Mouse (Mus musculus) cortical plate, adult 2 months (tissue): ENCODE data around the gene Ndufa11. TPM values are rescaled to one million over a fixed set of nuclear protein-coding genes. Genes with fewer than 3 reads are reported as not detected.

Experiments
- H3K27ac ChIP-seq: fragments of 200-500 bp; 2 replicates; pipeline ENCODE4 v1.5.1; 2012; ENCODE audit warnings: low read length, control low read depth, inconsistent platforms; ENCODE audit not compliant: insufficient read depth
- H3K4me1 ChIP-seq: fragments of 200-500 bp; 2 replicates; pipeline ENCODE4 v1.6.1; 2011; ENCODE audit warnings: low read length; ENCODE audit not compliant: control insufficient read depth, insufficient read depth
- H3K4me3 ChIP-seq: fragments of 200-500 bp; 2 replicates; pipeline ENCODE4 v1.5.1; 2011; ENCODE audit warnings: mild to moderate bottlenecking, low read length, control low read depth; ENCODE audit not compliant: insufficient read depth
- CTCF ChIP-seq: fragments of 200-500 bp; IDR thresholded peaks from 2 replicates; pipeline ENCODE4 v1.5.1; 2011; ENCODE audit warnings: mild to moderate bottlenecking, control low read depth, low read length; ENCODE audit not compliant: insufficient read depth; ENCODE audit errors: extremely low read depth
- POLR2A ChIP-seq: fragments of 200-500 bp; IDR thresholded peaks from 2 replicates; pipeline ENCODE4 v1.6.1; 2011; ENCODE audit warnings: mild to moderate bottlenecking, low read length, control low read depth; ENCODE audit not compliant: insufficient read depth; ENCODE audit errors: extremely low read depth
- polyA plus RNA-seq: library from polyadenylated mRNA; depleted of rRNA; stranded (reverse); fragments of >200 nt; gene quantifications from 2 replicates; pipeline ENCODE4 v1.2.3, GENCODE M21; 2012; rRNA removed

Gene Ndufa11
- polyA plus RNA-seq, 1 experiment: 357 TPM

DNA sequence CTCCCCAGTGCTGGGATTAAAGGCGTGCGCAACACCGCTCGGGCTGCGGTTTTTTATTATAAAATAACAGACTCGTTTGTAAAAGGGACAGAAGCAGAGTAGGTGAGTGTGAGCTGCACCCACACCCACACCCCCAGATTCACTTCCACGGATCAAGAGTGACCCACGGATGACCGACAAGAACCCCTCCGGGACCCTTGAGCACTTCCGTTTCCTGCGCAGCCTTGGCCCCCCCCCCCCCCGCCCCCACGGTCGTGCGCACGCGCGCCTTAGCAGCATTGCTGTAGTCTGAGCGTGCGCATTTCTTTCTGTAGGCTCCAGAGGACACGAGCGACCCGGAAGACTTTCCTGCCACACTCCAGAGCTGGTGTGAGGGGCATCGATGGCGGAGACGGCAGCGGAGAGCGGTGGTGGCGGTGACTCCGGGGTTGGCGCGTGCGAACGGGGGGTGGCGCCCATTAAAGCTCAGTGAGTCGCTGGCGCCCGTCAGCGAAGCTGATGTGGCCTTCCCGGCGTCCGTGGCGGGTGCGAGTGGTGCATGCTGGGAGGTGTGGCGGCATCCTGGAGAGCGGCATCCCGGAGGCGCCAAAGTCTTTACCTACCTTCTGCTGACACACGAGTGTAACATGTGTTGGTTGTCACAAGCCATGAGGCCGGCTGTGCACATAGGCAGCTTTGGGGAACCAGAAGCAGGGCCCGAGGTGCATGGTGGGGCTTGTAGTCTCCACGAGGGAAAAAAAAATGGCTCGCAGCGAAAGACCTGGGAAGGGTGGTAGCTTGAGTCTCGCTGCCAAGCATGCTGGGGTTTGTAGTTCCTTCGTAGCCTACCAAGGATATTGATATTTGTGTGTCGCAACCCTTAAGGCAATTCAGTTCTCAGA is 47.1 kb downstream of the Ndufa11 start, which contains the start of gene Dus3l:
Gene Dus3l, plus strand, starts transcription at position 284 of the 881 bp plus-strand sequence.
- peak within 1 kb of the TSS; percentile 93 for H3K27ac ChIP-seq
- peak within 1 kb of the TSS; percentile 59 for H3K4me3 ChIP-seq
- H3K4me1 ChIP-seq: no peaks in the 10 kb centered on the region
- peak; percentile 79; the same call in 1 of the 2 replicates for TF ChIP-seq POLR2A
- no peak for TF ChIP-seq CTCF

DNA sequence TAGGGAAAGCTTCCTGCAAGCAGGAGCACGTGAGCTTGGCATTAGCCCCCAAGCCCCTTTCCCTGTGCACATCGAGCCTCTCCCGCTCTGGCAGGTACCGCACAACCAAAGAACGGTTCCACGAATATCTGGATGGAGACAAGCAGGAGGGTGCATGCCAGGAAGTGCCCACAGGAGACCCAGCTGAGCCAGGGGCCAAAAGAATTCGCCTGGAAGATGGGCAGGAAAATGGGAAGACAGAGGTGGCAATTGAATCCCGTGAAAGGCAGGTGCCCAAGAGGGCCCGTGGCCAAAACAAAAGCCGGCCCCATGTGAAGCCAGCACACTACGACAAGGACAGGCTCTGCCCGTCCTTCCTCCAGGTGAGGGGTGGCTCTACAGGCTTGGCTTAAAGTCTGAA is 47.9 kb downstream of the Ndufa11 start:
- TF ChIP-seq POLR2A (no peak), CTCF (no peak)
- H3K27ac ChIP-seq: 0 out of 2 replicates have a peak overlapping the region, but pooled peaks have one; percentile 4
- H3K4me3 ChIP-seq: peak overlapping the region; percentile 59
- no peaks in the 10 kb centered on the region for H3K4me1 ChIP-seq

DNA sequence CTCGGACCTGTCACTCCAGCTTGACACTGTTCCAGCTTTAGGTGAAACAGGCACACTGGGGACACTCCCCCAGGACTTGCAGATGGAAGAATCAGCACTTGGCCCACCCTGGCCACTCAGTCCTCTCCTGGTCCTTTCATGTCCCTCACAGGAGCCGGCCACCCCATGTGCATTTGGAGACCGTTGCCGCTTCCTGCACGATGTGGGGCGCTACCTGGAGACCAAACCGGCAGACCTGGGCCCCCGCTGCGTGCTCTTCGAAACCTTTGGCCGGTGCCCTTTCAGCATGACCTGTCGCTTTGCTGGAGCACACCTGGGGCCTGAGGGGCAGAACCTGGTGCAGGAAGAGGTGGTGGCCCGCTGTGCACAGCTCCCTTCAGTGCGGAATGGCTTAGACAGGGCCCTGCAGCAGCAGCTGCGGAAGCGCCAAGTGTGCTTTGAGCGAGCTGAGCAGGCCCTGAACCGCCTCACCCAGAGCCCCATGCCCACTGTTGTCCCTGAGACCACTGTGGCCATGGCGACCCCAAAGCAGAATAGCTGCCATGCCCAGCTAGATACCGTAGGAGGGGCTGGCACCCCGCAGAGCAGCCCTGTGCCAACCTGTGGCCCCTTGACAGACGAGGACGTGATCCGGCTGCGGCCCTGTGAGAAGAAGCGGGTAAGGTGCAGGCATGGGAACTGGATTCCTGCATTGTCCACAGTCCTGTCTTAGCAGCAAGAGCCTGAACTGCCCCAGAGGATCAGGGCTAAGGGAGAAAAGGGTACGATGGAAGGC is 49.3 kb downstream of the Ndufa11 start:
- Histone ChIP-seq H3K4me3 (no peak overlapping the region), H3K4me1 (no peaks in the 10 kb centered on the region), H3K27ac (no peak overlapping the region)
- no peak for TF ChIP-seq CTCF
- TF ChIP-seq POLR2A: no peak

DNA sequence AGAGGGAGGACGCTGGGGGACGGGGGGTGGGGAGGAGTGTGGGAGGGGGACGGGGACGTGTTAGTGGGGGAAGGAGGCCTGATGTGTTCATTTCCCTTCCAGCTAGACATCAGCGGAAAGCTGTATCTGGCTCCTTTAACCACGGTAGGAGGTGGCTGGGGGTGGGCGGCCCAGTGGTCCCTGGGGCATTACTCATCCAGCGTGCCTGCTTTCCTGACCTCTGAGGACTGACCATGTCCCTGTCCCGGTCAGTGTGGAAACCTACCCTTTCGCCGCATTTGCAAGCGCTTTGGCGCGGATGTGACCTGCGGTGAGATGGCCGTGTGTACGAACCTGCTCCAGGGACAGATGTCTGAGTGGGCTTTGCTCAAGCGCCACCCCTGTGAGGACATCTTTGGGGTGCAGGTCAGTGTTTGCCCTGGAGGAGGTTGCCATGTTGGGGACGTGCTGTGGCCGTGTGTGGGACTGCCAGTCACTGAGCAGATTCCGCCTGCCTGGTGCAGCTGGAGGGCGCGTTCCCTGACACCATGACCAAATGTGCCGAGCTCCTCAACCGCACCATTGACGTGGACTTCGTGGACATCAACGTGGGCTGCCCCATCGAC is 50.1 kb downstream of the Ndufa11 start:
- no peak for TF ChIP-seq POLR2A
- Histone ChIP-seq H3K4me3 (no peak overlapping the region), H3K4me1 (no peaks in the 10 kb centered on the region), H3K27ac (no peak overlapping the region)

DNA sequence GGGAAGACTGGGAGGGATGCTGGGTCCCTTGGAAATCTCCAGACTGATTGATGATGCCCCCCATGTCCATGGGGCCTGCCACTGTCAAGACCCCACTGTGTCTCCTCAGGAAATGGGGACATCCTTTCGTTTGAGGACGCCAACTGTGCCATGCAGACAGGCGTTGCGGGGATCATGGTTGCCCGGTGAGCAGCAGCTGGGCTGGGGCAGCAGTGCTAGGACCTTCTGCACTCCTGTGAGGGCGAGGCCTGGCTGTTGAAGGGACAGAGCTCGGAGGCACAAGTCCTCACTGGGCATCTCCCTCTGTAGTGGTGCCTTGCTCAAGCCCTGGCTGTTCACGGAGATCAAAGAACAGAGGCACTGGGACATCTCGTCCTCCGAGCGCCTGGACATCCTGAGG is 51.4 kb downstream of the Ndufa11 start:
- TF ChIP-seq POLR2A (no peak), CTCF (no peak)
- Histone ChIP-seq H3K4me3 (no peak overlapping the region), H3K27ac (no peak overlapping the region), H3K4me1 (no peaks in the 10 kb centered on the region)

DNA sequence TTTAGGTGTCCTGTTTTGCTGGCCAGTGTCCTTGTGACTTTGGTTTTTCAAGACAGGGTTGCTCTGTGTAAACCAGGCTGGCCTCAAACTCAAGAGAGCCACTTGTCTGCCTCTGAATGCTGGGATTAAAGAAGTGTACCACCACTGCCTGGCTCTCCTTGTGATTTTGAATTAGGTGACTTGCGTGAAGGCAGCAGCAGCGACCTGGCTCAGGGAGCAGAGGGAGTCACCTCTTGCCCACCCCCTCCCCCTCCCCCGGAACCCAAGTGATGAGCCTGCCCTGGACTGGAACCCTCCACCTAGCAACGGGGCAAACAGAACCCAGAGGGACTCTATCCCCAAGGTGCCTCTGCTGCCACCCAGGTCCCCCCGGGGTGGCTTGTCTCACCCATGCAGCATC is 52.4 kb downstream of the Ndufa11 start, which contains the start of gene Prr22:
Gene Prr22, plus strand, starts transcription at position 301 of the 400 bp plus-strand sequence.
- no peak within 1 kb of the TSS for H3K27ac ChIP-seq
- no peaks in the 10 kb centered on the region for H3K4me1 ChIP-seq
- H3K4me3 ChIP-seq: no peak within 1 kb of the TSS
- TF ChIP-seq POLR2A (no peak), CTCF (no peak)

Other genes starting within 250 kb of the Ndufa11 start
- gene Ptprs, start 241.3 kb upstream of the Ndufa11 start, polyA plus RNA-seq: 688 and 773 TPM in 2 replicates
- gene Znrf4, start 205.3 kb upstream of the Ndufa11 start, polyA plus RNA-seq: not detected in 2 replicates
- 2.1 and 3.2 TPM in 2 replicates for gene Gm20219, start 163.4 kb upstream of the Ndufa11 start, polyA plus RNA-seq
- 93.0 and 110 TPM in 2 replicates for gene Safb2, start 133.2 kb upstream of the Ndufa11 start, polyA plus RNA-seq
- gene Safb, start 132.9 kb upstream of the Ndufa11 start, polyA plus RNA-seq: 101 and 110 TPM in 2 replicates
- 145 and 159 TPM in 2 replicates for gene 2410015M20Rik, start 108.0 kb upstream of the Ndufa11 start, polyA plus RNA-seq
- gene Rpl36, start 104.4 kb upstream of the Ndufa11 start, polyA plus RNA-seq: 1,005 and 1,019 TPM in 2 replicates
- gene Lonp1, start 90.9 kb upstream of the Ndufa11 start, polyA plus RNA-seq: 78.3 and 82.5 TPM in 2 replicates
- gene Catsperd, start 89.6 kb upstream of the Ndufa11 start, polyA plus RNA-seq: 2.6 and 2.7 TPM in 2 replicates
- 104 and 107 TPM in 2 replicates for gene Ranbp3, start 44.5 kb upstream of the Ndufa11 start, polyA plus RNA-seq
- gene Vmac, start 255 bp downstream of the Ndufa11 start, polyA plus RNA-seq: 16.7 and 18.2 TPM in 2 replicates
- 7.4 and 8.6 TPM in 2 replicates for gene Nrtn, start 39.8 kb downstream of the Ndufa11 start, polyA plus RNA-seq
- gene Dus3l, start 47.0 kb downstream of the Ndufa11 start, polyA plus RNA-seq: 137 and 148 TPM in 2 replicates
- 3.3 and 4.0 TPM in 2 replicates for gene Prr22, start 52.5 kb downstream of the Ndufa11 start, polyA plus RNA-seq
- gene Rfx2, start 113.2 kb downstream of the Ndufa11 start, polyA plus RNA-seq: 2.6 and 3.2 TPM in 2 replicates
- 0.09 TPM in 1 of 2 replicates, not detected in the other for gene Acsbg2, start 156.7 kb downstream of the Ndufa11 start, polyA plus RNA-seq
- 0.06 and 0.09 TPM in 2 replicates for gene 1700061G19Rik, start 157.7 kb downstream of the Ndufa11 start, polyA plus RNA-seq
- gene Mllt1, start 217.6 kb downstream of the Ndufa11 start, polyA plus RNA-seq: 73.1 and 76.0 TPM in 2 replicates